Mouse (Mus musculus): ENCODE results near the gene Podn. TPM values are rescaled to one million over a fixed set of nuclear protein-coding genes. Genes with fewer than 3 reads are reported as not detected.

Gene Podn
- polyA plus RNA-seq, 1 experiment, result 1.5 TPM

- no peaks in the 10 kb centered on the region for H3K36me3 ChIP-seq (ENCODE audit: control insufficient read depth, insufficient read depth, low read length)
- no peak overlapping the region for H3K27ac ChIP-seq (ENCODE audit: control insufficient read depth, insufficient read depth, low read depth, low read length)
These were observed 97.5 kb downstream of the Podn start for GRCm38 (mm10) chr4:107998641-107999332.

GRCm38 (mm10) chr4:107996418-107996986, 99.7 kb downstream of the Podn start:
- TF ChIP-seq POLR2A (IDR thresholded peaks at IDR 0.05; ENCODE audit: control insufficient read depth, low read depth, low read length), result no peak
- TF ChIP-seq CTCF (IDR thresholded peaks at IDR 0.05; ENCODE audit: control insufficient read depth, insufficient read depth, insufficient replicate concordance, low read depth, low read length), result no peak
- H3K27me3 ChIP-seq (ENCODE audit: control insufficient read depth, insufficient read depth, low read length), result no peaks in the 10 kb centered on the region
- no peak overlapping the region for H3K4me3 ChIP-seq (ENCODE audit: control insufficient read depth, low read depth, low read length)
- no peaks in the 10 kb centered on the region for H3K36me3 ChIP-seq (ENCODE audit: control insufficient read depth, insufficient read depth, low read length)
- no peak overlapping the region for H3K27ac ChIP-seq (ENCODE audit: control insufficient read depth, insufficient read depth, low read depth, low read length)
- no peaks in the 10 kb centered on the region for H3K4me1 ChIP-seq (ENCODE audit: control insufficient read depth, insufficient read depth, low read length)

More at GRCm38 (mm10) chr4:107998641-107999332, 97.5 kb downstream of the Podn start:
- Histone ChIP-seq H3K27me3 (ENCODE audit: control insufficient read depth, insufficient read depth, low read length) (no peaks in the 10 kb centered on the region), H3K4me1 (ENCODE audit: control insufficient read depth, insufficient read depth, low read length) (no peaks in the 10 kb centered on the region), H3K4me3 (ENCODE audit: control insufficient read depth, low read depth, low read length) (no peak overlapping the region)
- TF ChIP-seq POLR2A (IDR thresholded peaks at IDR 0.05; ENCODE audit: control insufficient read depth, low read depth, low read length) (no peak), CTCF (IDR thresholded peaks at IDR 0.05; ENCODE audit: control insufficient read depth, insufficient read depth, insufficient replicate concordance, low read depth, low read length) (no peak)

- TF ChIP-seq POLR2A (IDR thresholded peaks at IDR 0.05; ENCODE audit: control insufficient read depth, low read depth, low read length) (no peak), CTCF (IDR thresholded peaks at IDR 0.05; ENCODE audit: control insufficient read depth, insufficient read depth, insufficient replicate concordance, low read depth, low read length) (no peak)
These were observed 100.5 kb downstream of the Podn start for GRCm38 (mm10) chr4:107995727-107996126.

GRCm38 (mm10) chr4:107995011-107995410, 101.2 kb downstream of the Podn start:
- Histone ChIP-seq H3K27me3 (ENCODE audit: control insufficient read depth, insufficient read depth, low read length) (no peaks in the 10 kb centered on the region), H3K4me1 (ENCODE audit: control insufficient read depth, insufficient read depth, low read length) (no peaks in the 10 kb centered on the region), H3K36me3 (ENCODE audit: control insufficient read depth, insufficient read depth, low read length) (no peaks in the 10 kb centered on the region), H3K4me3 (ENCODE audit: control insufficient read depth, low read depth, low read length) (no peak overlapping the region), H3K27ac (ENCODE audit: control insufficient read depth, insufficient read depth, low read depth, low read length) (no peak overlapping the region)
- TF ChIP-seq POLR2A (IDR thresholded peaks at IDR 0.05; ENCODE audit: control insufficient read depth, low read depth, low read length) (no peak), CTCF (IDR thresholded peaks at IDR 0.05; ENCODE audit: control insufficient read depth, insufficient read depth, insufficient replicate concordance, low read depth, low read length) (no peak)

More at GRCm38 (mm10) chr4:107995727-107996126, 100.5 kb downstream of the Podn start:
- H3K27me3 ChIP-seq (ENCODE audit: control insufficient read depth, insufficient read depth, low read length), result no peaks in the 10 kb centered on the region
- H3K27ac ChIP-seq (ENCODE audit: control insufficient read depth, insufficient read depth, low read depth, low read length), result no peak overlapping the region
- H3K4me1 ChIP-seq (ENCODE audit: control insufficient read depth, insufficient read depth, low read length), result no peaks in the 10 kb centered on the region
- H3K4me3 ChIP-seq (ENCODE audit: control insufficient read depth, low read depth, low read length), result no peak overlapping the region
- no peaks in the 10 kb centered on the region for H3K36me3 ChIP-seq (ENCODE audit: control insufficient read depth, insufficient read depth, low read length)

- no peak overlapping the region for H3K4me3 ChIP-seq (ENCODE audit: control insufficient read depth, low read depth, low read length)
- H3K4me1 ChIP-seq (ENCODE audit: control insufficient read depth, insufficient read depth, low read length), result no peaks in the 10 kb centered on the region
- no peak overlapping the region for H3K27ac ChIP-seq (ENCODE audit: control insufficient read depth, insufficient read depth, low read depth, low read length)
- H3K27me3 ChIP-seq (ENCODE audit: control insufficient read depth, insufficient read depth, low read length), result no peaks in the 10 kb centered on the region
- no peaks in the 10 kb centered on the region for H3K36me3 ChIP-seq (ENCODE audit: control insufficient read depth, insufficient read depth, low read length)
- TF ChIP-seq POLR2A (IDR thresholded peaks at IDR 0.05; ENCODE audit: control insufficient read depth, low read depth, low read length) (no peak), CTCF (IDR thresholded peaks at IDR 0.05; ENCODE audit: control insufficient read depth, insufficient read depth, insufficient replicate concordance, low read depth, low read length) (no peak)
These were observed 104.4 kb downstream of the Podn start for GRCm38 (mm10) chr4:107991879-107992278.

- Histone ChIP-seq H3K36me3 (ENCODE audit: control insufficient read depth, insufficient read depth, low read length) (no peaks in the 10 kb centered on the region), H3K27me3 (ENCODE audit: control insufficient read depth, insufficient read depth, low read length) (no peaks in the 10 kb centered on the region)
- TF ChIP-seq POLR2A (IDR thresholded peaks at IDR 0.05; ENCODE audit: control insufficient read depth, low read depth, low read length), result no peak
- TF ChIP-seq CTCF (IDR thresholded peaks at IDR 0.05; ENCODE audit: control insufficient read depth, insufficient read depth, insufficient replicate concordance, low read depth, low read length), result no peak
These were observed 105.4 kb downstream of the Podn start for GRCm38 (mm10) chr4:107990818-107991217.

GRCm38 (mm10) chr4:107988931-107989330, 107.3 kb downstream of the Podn start:
- no peak for TF ChIP-seq CTCF (IDR thresholded peaks at IDR 0.05; ENCODE audit: control insufficient read depth, insufficient read depth, insufficient replicate concordance, low read depth, low read length)
- TF ChIP-seq POLR2A (IDR thresholded peaks at IDR 0.05; ENCODE audit: control insufficient read depth, low read depth, low read length), result no peak

More at GRCm38 (mm10) chr4:107990818-107991217, 105.4 kb downstream of the Podn start:
- no peaks in the 10 kb centered on the region for H3K4me1 ChIP-seq (ENCODE audit: control insufficient read depth, insufficient read depth, low read length)
- H3K4me3 ChIP-seq (ENCODE audit: control insufficient read depth, low read depth, low read length), result no peak overlapping the region
- no peak overlapping the region for H3K27ac ChIP-seq (ENCODE audit: control insufficient read depth, insufficient read depth, low read depth, low read length)

More at GRCm38 (mm10) chr4:107988931-107989330, 107.3 kb downstream of the Podn start:
- no peaks in the 10 kb centered on the region for H3K27me3 ChIP-seq (ENCODE audit: control insufficient read depth, insufficient read depth, low read length)
- H3K4me3 ChIP-seq (ENCODE audit: control insufficient read depth, low read depth, low read length), result no peak overlapping the region
- no peak overlapping the region for H3K27ac ChIP-seq (ENCODE audit: control insufficient read depth, insufficient read depth, low read depth, low read length)
- no peaks in the 10 kb centered on the region for H3K36me3 ChIP-seq (ENCODE audit: control insufficient read depth, insufficient read depth, low read length)
- no peaks in the 10 kb centered on the region; the same call in 1 of the 2 replicates for H3K4me1 ChIP-seq (ENCODE audit: control insufficient read depth, insufficient read depth, low read length)
